Mouse (Mus musculus) stomach, postnatal 0 days (tissue): ENCODE data around the gene Trappc12. TPM values are rescaled to one million over a fixed set of nuclear protein-coding genes. Genes with fewer than 3 reads are reported as not detected.

Source experiments
- ATAC-seq: fragments of 200-750 bp; cut with Nextera tagmentation; 2 replicates; pipeline ENCODE4 v1.8.0; 2017; ENCODE audit not compliant: low FRiP score, low TSS enrichment
- DNase-seq: peaks from one replicate; pipeline ENCODE4 v3.0.0-alpha.2; 2016; ENCODE audit warnings: low spot score
- H3K27ac ChIP-seq: fragments of 300-500 bp; sonication (generic); replicated peaks from 2 replicates; pipeline ENCODE4 v1.5.1; 2014; ENCODE audit warnings: mild to moderate bottlenecking, control low read depth
- H3K27me3 ChIP-seq: fragments of 300-500 bp; sonication (generic); 2 replicates; pipeline ENCODE4 v1.6.1; 2014; ENCODE audit warnings: low read length; ENCODE audit not compliant: control insufficient read depth, insufficient read depth
- H3K36me3 ChIP-seq: fragments of 300-500 bp; sonication (generic); 2 replicates; pipeline ENCODE4 v1.6.1; 2014; ENCODE audit warnings: low read length, mixed read lengths; ENCODE audit not compliant: control insufficient read depth, insufficient read depth
- H3K4me1 ChIP-seq: fragments of 300-500 bp; sonication (generic); replicated peaks from 2 replicates; pipeline ENCODE4 v1.6.1; 2014; ENCODE audit warnings: antibody characterized with exemption; ENCODE audit not compliant: control insufficient read depth, insufficient read depth
- H3K4me2 ChIP-seq: fragments of 300-500 bp; sonication (generic); replicated peaks from 2 replicates; pipeline ENCODE4 v1.6.1; 2014; ENCODE audit warnings: low read depth, mild to moderate bottlenecking, control low read depth, moderate library complexity
- H3K4me3 ChIP-seq: fragments of 300-500 bp; sonication (generic); 2 replicates; pipeline ENCODE4 v1.5.1; 2014; ENCODE audit warnings: low read depth, low read length, control low read depth
- H3K9ac ChIP-seq: fragments of 300-500 bp; sonication (generic); 2 replicates; pipeline ENCODE4 v1.6.1; 2014; ENCODE audit warnings: mild to moderate bottlenecking, low read length, control low read depth, mixed read lengths
- H3K9me3 ChIP-seq: fragments of 300-500 bp; sonication (generic); 2 replicates; pipeline ENCODE4 v1.6.1; 2016; ENCODE audit warnings: low read length; ENCODE audit not compliant: control insufficient read depth
- CTCF ChIP-seq: IDR thresholded peaks from 2 replicates; pipeline ENCODE4 v1.5.1; 2016; ENCODE audit warnings: antibody characterized with exemption, low read depth, mild to moderate bottlenecking, moderate library complexity
- EP300 ChIP-seq: optimal IDR thresholded peaks from 2 replicates; pipeline ENCODE3; 2016; ENCODE audit warnings: antibody characterized with exemption
- whole genome bisulfite sequencing: fragments of 180-500 bp; shearing (Covaris S2); extraction: QIAGEN DNeasy Blood & Tissue Kit; methylation state at CpG from one replicate; pipeline ENCODE4 v1.1.7; 2014; 5-methylcytosine and 5-hydroxymethylcytosine counted together
- polyA plus RNA-seq: library from polyadenylated mRNA; unstranded; fragments of >200 nt; fragmentation: Nextera tagmentation; extraction: Ambion mirVana; gene quantifications from 2 replicates; pipeline ENCODE4 v1.2.1, GENCODE M21; 2015

Gene Trappc12
- polyA plus RNA-seq, 1 experiment from 2014 or later, result 16.6 TPM

DNA sequence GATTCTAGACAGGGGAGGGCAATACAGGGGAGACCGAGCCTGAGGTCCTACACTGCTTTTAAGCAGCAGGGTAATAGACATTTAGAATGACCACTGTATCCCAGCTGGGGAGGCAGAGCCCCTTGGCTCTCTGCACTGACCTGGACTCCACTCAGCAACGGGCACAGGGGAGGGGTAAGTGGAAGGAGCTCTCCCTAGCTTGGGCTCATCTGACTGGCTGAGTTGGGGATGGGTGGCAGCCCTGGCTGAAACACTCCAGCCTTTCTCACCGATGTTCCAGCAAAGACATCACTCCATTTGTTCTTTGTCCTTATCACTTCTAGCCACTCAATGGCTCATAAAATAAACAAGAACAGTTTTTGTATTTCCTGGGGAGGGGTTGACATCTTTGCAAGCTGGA, 56.5 kb downstream of the Trappc12 start:
- no peaks in the 10 kb centered on the region for H3K4me1 ChIP-seq
- H3K36me3 ChIP-seq, result peaks cover 9% of the 10 kb centered on the region
- DNase-seq (no peak), ATAC-seq (no peak)
- no peak for TF ChIP-seq EP300
- no peak for TF ChIP-seq CTCF
- no peaks in the 10 kb centered on the region for H3K27me3 ChIP-seq
- H3K9me3 ChIP-seq, result no peaks in the 10 kb centered on the region
- H3K4me2 ChIP-seq, result no peak overlapping the region
- H3K4me3 ChIP-seq, result no peak overlapping the region
- H3K9ac ChIP-seq, result no peak overlapping the region
- H3K27ac ChIP-seq, result no peak overlapping the region
- 55% methylated on average over 3 of the region's 3 CpGs for WGBS

DNA sequence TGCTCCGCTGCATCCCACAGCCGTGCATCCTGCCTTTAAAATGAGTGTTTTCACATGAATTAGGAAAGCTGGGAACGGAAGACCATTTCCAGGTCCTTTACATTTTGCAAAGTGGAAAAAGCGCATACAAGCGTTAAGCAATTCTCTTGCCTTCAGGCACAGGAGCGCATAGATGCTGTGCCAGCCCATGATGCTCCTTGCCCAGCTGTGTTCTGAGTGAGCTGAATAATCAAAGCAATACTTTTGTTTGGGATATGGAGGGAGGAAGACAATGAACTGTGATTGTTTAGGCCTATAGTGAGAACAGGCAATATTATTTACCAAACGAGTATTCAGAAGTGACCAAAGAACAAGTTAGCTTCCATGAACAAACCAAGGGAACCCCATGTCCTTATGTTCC, 59.5 kb downstream of the Trappc12 start:
- WGBS, result 93% methylated on average over 7 of the region's 7 CpGs
- H3K4me2 ChIP-seq, result no peak overlapping the region

DNA sequence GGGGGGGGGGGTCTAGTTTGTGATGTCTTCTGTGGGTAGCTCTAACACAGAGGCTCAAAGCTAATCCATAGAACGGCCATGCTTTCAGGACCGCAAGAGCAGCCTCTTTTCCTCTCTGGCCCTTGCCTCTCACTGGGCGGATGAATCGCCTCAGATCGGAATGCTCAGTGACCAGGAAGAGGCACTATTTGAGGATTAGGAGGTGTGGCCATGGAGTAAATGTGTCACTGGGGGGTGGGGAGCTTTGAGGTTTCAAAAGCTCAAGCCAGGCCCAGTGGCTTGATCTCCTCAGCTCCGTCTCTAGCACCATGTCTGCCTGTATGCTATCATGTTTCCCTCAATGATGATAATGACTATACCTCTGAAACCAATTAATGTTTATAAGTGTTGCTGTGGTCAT, 61.3 kb downstream of the Trappc12 start:
- Histone ChIP-seq H3K4me1 (no peaks in the 10 kb centered on the region), H3K9me3 (no peaks in the 10 kb centered on the region), H3K36me3 (peaks cover 9% of the 10 kb centered on the region), H3K27me3 (no peaks in the 10 kb centered on the region), H3K27ac (no peak overlapping the region), H3K4me3 (no peak overlapping the region), H3K4me2 (no peak overlapping the region), H3K9ac (no peak overlapping the region)
- 91% methylated on average over 6 of the region's 6 CpGs for WGBS
- DNase-seq (no peak), ATAC-seq (no peak)
- TF ChIP-seq EP300 (no peak), CTCF (no peak)

More for the DNA sequence above, 59.5 kb downstream of the Trappc12 start:
- Histone ChIP-seq H3K27me3 (no peaks in the 10 kb centered on the region), H3K9me3 (no peaks in the 10 kb centered on the region), H3K27ac (no peak overlapping the region), H3K4me1 (no peaks in the 10 kb centered on the region), H3K9ac (no peak overlapping the region), H3K4me3 (no peak overlapping the region), H3K36me3 (peaks cover 9% of the 10 kb centered on the region)
- TF ChIP-seq EP300 (no peak), CTCF (no peak)
- ATAC-seq, result no peak
- DNase-seq, result no peak

DNA sequence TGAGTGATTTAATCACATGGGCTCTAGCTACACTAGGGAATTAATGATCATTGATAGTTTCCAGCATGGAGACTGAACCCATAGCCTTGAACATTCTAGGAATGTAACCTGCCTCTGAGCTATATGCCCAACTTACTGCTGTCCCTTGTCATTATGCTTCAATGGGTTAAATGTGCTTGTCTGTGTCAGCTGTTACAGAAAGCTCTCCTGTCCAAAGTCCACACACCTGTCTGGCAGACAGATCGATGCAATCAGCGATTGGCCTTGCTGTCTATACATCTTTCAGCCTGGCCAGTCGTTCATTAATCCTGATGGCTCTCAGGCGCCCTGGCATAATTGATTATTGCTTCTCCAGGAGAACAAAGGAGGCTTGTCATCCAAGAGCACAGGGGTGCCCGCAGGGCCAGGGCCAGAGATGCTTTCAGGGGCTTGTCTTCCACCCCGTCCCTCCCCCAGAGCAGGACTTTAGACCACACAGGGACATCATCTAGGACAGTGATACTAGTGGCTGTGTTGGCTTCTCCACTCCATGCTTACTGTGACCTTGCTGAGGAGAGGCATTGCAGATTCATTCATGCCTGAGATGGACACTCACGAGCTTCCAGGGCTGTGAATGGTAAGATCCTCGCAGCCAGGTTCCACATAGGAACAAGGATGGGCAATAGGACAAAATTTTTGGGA, 63.9 kb downstream of the Trappc12 start:
- Histone ChIP-seq H3K9ac (no peak overlapping the region), H3K9me3 (no peaks in the 10 kb centered on the region), H3K4me2 (no peak overlapping the region), H3K4me1 (no peaks in the 10 kb centered on the region), H3K27ac (no peak overlapping the region), H3K36me3 (peaks cover 6% of the 10 kb centered on the region), H3K4me3 (no peak overlapping the region), H3K27me3 (no peaks in the 10 kb centered on the region)
- TF ChIP-seq EP300 (no peak), CTCF (no peak)
- ATAC-seq, result no peak
- no peak for DNase-seq
- 49% methylated on average over 8 of the region's 8 CpGs for WGBS

DNA sequence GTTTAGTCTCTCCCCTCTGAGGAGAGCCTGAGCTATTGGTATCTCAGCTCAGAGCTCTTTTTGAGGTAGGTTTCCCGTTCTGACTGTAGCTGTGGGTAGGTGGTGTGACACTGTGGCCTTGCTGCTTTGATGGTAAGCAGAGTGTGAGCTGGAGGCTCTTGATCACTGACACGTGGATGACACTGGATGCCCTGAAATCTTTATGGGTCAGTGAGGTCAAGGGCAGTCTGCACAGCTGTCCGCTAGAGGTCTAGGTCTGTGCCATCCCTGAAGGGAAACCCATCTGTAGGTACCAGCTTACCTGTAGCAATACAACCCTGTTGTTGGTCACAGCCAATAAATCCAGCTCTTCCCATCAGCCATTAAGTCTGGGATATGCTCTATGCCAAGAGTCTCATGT, 64.5 kb downstream of the Trappc12 start:
- H3K36me3 ChIP-seq, result peaks cover 4% of the 10 kb centered on the region; the same call in 1 of the 2 replicates
- TF ChIP-seq EP300 (no peak), CTCF (no peak)
- H3K27me3 ChIP-seq, result no peaks in the 10 kb centered on the region
- H3K4me3 ChIP-seq, result no peak overlapping the region
- no peak overlapping the region for H3K9ac ChIP-seq
- H3K9me3 ChIP-seq, result no peaks in the 10 kb centered on the region
- WGBS, result 68% methylated on average over 3 of the region's 3 CpGs
- ATAC-seq (no peak), DNase-seq (no peak)
- no peaks in the 10 kb centered on the region for H3K4me1 ChIP-seq
- no peak overlapping the region for H3K4me2 ChIP-seq
- no peak overlapping the region for H3K27ac ChIP-seq

DNA sequence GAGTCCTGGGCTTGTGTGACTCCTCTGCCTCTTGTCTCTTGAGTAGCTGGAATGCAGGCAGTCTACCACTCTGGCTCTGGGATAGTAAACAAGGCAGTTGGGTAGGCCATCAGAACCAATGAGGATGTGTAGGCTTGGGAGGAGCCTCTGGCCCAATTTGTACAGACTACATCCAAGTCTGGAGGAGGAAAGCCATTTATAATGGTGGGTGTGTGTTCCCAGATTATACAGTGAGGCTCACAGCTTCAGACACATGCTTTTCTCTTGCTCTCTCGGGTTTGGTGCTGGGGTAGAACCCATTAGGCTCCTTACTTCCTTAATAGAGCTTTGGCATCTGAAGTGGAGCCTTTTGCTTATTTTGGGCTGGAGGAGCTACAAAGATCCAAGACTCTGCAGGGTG, 65.6 kb downstream of the Trappc12 start:
- no peak overlapping the region for H3K27ac ChIP-seq
- no peak overlapping the region for H3K4me2 ChIP-seq
- no peaks in the 10 kb centered on the region for H3K27me3 ChIP-seq
- no peak overlapping the region for H3K4me3 ChIP-seq
- ATAC-seq (no peak), DNase-seq (no peak)
- peaks cover 10% of the 10 kb centered on the region; the same call in 1 of the 2 replicates for H3K36me3 ChIP-seq
- TF ChIP-seq EP300, result no peak
- TF ChIP-seq CTCF, result no peak
- H3K9me3 ChIP-seq, result no peaks in the 10 kb centered on the region
- WGBS, result 70% methylated on average over 1 of the region's 1 CpGs
- H3K4me1 ChIP-seq, result no peaks in the 10 kb centered on the region
- no peak overlapping the region for H3K9ac ChIP-seq
